Comparison of ENCODE assay signal across 23 mouse cellular contexts in the genomic region with DNA sequence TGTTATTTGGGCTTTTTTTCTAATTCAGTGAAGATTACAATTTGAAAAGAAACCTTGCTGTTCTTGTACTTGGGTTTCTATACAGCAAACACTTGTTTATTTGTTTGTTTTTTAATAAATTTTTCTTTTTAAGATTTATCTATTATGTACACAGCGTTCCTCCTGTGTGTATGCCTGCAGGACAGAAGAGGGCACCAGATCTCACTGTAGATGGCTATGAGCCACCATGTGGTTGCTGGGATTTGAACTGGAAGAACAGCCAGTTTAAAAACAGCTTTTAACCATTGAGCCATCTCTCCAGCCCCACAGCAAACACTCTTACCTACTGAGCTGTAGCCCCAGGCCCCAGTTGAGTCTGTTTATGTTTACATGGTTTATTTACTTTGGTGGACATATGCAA. TPM values are rescaled to one million over a fixed set of nuclear protein-coding genes. Genes with fewer than 3 reads are reported as not detected.
A peak's percentile ranks its signal among the peaks of the same experiment; 100 is the strongest.
DNase-seq lines count a peak whose midpoint lies in the region; ATAC-seq and TF ChIP-seq lines count a peak whose summit lies in the region.
"Had no signal": no experiment of that assay in that cellular context is flagged by ENCODE, and none has a peak within 500 bp of the region (broad histone marks: within the 10 kb centered on the region; RNA-seq: fewer than 3 reads in every experiment).

No protein-coding gene starts in this region.

- 62% methylated on average over 1 of the region's 1 CpGs for WGBS in heart, adult 2 months
- WGBS in heart, embryonic 10.5 days: 73% methylated on average over 1 of the region's 1 CpGs
- 71% methylated on average over 1 of the region's 1 CpGs for WGBS in liver, embryonic 14.5 days (ENCODE audit: insufficient replicate concordance)
- WGBS in liver, embryonic 12.5 days (ENCODE audit: insufficient replicate concordance): 74% methylated on average over 1 of the region's 1 CpGs

- no peaks in the 10 kb centered on the region for H3K79me2 ChIP-seq in heart, adult 2 months (replicated peaks; ENCODE audit: control insufficient read depth, insufficient read depth, low read length)
- no peaks in the 10 kb centered on the region for H3K79me2 ChIP-seq in CH12.LX (replicated peaks; ENCODE audit: control insufficient read depth, extremely low read depth, insufficient read depth, poor library complexity, severe bottlenecking)

- peak; percentile 59 for TF ChIP-seq CTCF in heart, adult 2 months (IDR thresholded peaks at IDR 0.05)
- peak; percentile 45 for TF ChIP-seq CTCF in liver, embryonic 14.5 days (IDR thresholded peaks at IDR 0.05; ENCODE audit: low read depth)
- peak in 1 of 2 experiments; percentile 52; a peak in 2 of 4 replicates for TF ChIP-seq CTCF in CH12.LX (conservative IDR thresholded peaks at IDR 0.05 in 1 of 2, IDR thresholded peaks at IDR 0.05 in 1 of 2; ENCODE audit: low read depth in 2 of 2, low read length in 2 of 2)
- peak; percentile 34; the same call in 1 of the 2 replicates for TF ChIP-seq CTCF in cortical plate, adult 2 months (IDR thresholded peaks at IDR 0.05; ENCODE audit: extremely low read depth, insufficient read depth, low read length)

- DNase-seq in heart, adult 2 months: no peak
- DNase-seq in heart, embryonic 10.5 days (ENCODE audit: low spot score): no peak
- no peak for DNase-seq in liver, embryonic 14.5 days (ENCODE audit: low read depth in 3 of 3, low spot score in 3 of 3)
- DNase-seq in CH12.LX (ENCODE audit: extremely low read depth): no peak
- DNase-seq in frontal cortex, postnatal 10 days (ENCODE audit: low spot score in 2 of 2): no peak
- DNase-seq: adrenal gland, postnatal 10 days; cerebellum, adult 11 months; cerebellum, postnatal 25 days; gastrocnemius, postnatal 36 days; kidney, adult 11 months; kidney, postnatal 10 days; left cerebral cortex, postnatal 4 days; liver had no signal

- TF ChIP-seq EP300 in heart, adult 2 months (IDR thresholded peaks at IDR 0.05; ENCODE audit: insufficient read depth, low read depth, low read length): no peak
- TF ChIP-seq EP300 in liver, embryonic 14.5 days (IDR thresholded peaks at IDR 0.05; ENCODE audit: low read depth): no peak
- no peak for TF ChIP-seq EP300 in CH12.LX (IDR thresholded peaks at IDR 0.05; ENCODE audit: low read length)

- H3K9me3 ChIP-seq in heart, embryonic 10.5 days: no peaks in the 10 kb centered on the region
- H3K9me3 ChIP-seq in liver, embryonic 14.5 days (ENCODE audit: control insufficient read depth, low read length): no peaks in the 10 kb centered on the region
- no peaks in the 10 kb centered on the region for H3K9me3 ChIP-seq in liver, embryonic 12.5 days (replicated peaks)
- no peaks in the 10 kb centered on the region for H3K9me3 ChIP-seq in CH12.LX (replicated peaks; ENCODE audit: low read length)
- H3K9me3 ChIP-seq: embryonic facial prominence, embryonic 10.5 days; forebrain, embryonic 13.5 days; heart, embryonic 12.5 days; lung, embryonic 15.5 days; midbrain, embryonic 12.5 days had no signal

- no peak overlapping the region for H3K4me3 ChIP-seq in heart, adult 2 months
- H3K4me3 ChIP-seq in heart, embryonic 10.5 days: no peak overlapping the region
- no peak overlapping the region for H3K4me3 ChIP-seq in liver, embryonic 14.5 days (ENCODE audit: insufficient read depth in 1 of 2, low read depth in 2 of 2, low read length in 2 of 2)
- no peak overlapping the region for H3K4me3 ChIP-seq in liver, embryonic 12.5 days
- H3K4me3 ChIP-seq in CH12.LX (replicated peaks in 1 of 3; ENCODE audit: low read depth in 2 of 3, low read length in 2 of 3, poor library complexity in 1 of 3): no peak overlapping the region
- no peak overlapping the region for H3K4me3 ChIP-seq in cortical plate, adult 2 months (ENCODE audit: insufficient read depth, low read length)
- H3K4me3 ChIP-seq: embryonic facial prominence, embryonic 10.5 days; forebrain, embryonic 13.5 days; heart, embryonic 12.5 days; lung, embryonic 15.5 days; midbrain, embryonic 12.5 days; myocyte had no signal

- H3K9ac ChIP-seq in heart, adult 2 months (ENCODE audit: low read depth, low read length): no peak overlapping the region
- no peak overlapping the region for H3K9ac ChIP-seq in liver, embryonic 14.5 days (replicated peaks)
- no peak overlapping the region for H3K9ac ChIP-seq in liver, embryonic 12.5 days
- H3K9ac ChIP-seq in CH12.LX (ENCODE audit: insufficient read depth, low read depth): no peak overlapping the region
- H3K9ac ChIP-seq: heart, embryonic 12.5 days; hindbrain, embryonic 14.5 days; lung, embryonic 15.5 days; midbrain, embryonic 12.5 days had no signal

- TF ChIP-seq RAD21 in CH12.LX (IDR thresholded peaks at IDR 0.05; ENCODE audit: low read depth, low read length): peak; percentile 11

- H3K27ac ChIP-seq in heart, adult 2 months: no peak overlapping the region
- H3K27ac ChIP-seq in heart, embryonic 10.5 days: no peak overlapping the region
- no peak overlapping the region for H3K27ac ChIP-seq in liver, embryonic 14.5 days
- no peak overlapping the region for H3K27ac ChIP-seq in liver, embryonic 12.5 days
- no peak overlapping the region for H3K27ac ChIP-seq in CH12.LX (ENCODE audit: insufficient read depth, low read depth)
- no peak overlapping the region for H3K27ac ChIP-seq in cortical plate, adult 2 months (ENCODE audit: insufficient read depth, low read length)
- H3K27ac ChIP-seq: embryonic facial prominence, embryonic 10.5 days; forebrain, embryonic 13.5 days; hindbrain, embryonic 14.5 days; lung, embryonic 15.5 days; midbrain, embryonic 12.5 days had no signal

- no peak for TF ChIP-seq POLR2A in heart, adult 2 months (IDR thresholded peaks at IDR 0.05; ENCODE audit: insufficient read depth, low read depth, low read length)
- TF ChIP-seq POLR2A in CH12.LX (IDR thresholded peaks at IDR 0.05; ENCODE audit: low read depth, low read length): no peak
- TF ChIP-seq POLR2A in cortical plate, adult 2 months (IDR thresholded peaks at IDR 0.05; ENCODE audit: extremely low read depth, insufficient read depth, low read length): no peak

- no peaks in the 10 kb centered on the region for H3K36me3 ChIP-seq in heart, adult 2 months (ENCODE audit: control insufficient read depth, insufficient read depth, low read length)
- peaks cover 100% of the 10 kb centered on the region for H3K36me3 ChIP-seq in heart, embryonic 10.5 days
- peaks cover 70% of the 10 kb centered on the region for H3K36me3 ChIP-seq in liver, embryonic 14.5 days (replicated peaks; ENCODE audit: control insufficient read depth, insufficient read depth, low read depth)
- peaks cover 100% of the 10 kb centered on the region for H3K36me3 ChIP-seq in liver, embryonic 12.5 days
- peaks cover 87 to 98% of the 10 kb centered on the region in 2 experiments for H3K36me3 ChIP-seq in CH12.LX (replicated peaks in 1 of 2; ENCODE audit: control insufficient read depth in 1 of 2, insufficient read depth in 1 of 2, low read length in 1 of 2)

- H3K27me3 ChIP-seq in heart, adult 2 months (ENCODE audit: control insufficient read depth, insufficient read depth, low read length): no peaks in the 10 kb centered on the region
- H3K27me3 ChIP-seq in heart, embryonic 10.5 days (ENCODE audit: insufficient read depth, poor library complexity, severe bottlenecking): no peaks in the 10 kb centered on the region
- no peaks in the 10 kb centered on the region for H3K27me3 ChIP-seq in liver, embryonic 14.5 days (ENCODE audit: control insufficient read depth, insufficient read depth, low read length)
- no peaks in the 10 kb centered on the region for H3K27me3 ChIP-seq in liver, embryonic 12.5 days (replicated peaks)
- no peaks in the 10 kb centered on the region for H3K27me3 ChIP-seq in CH12.LX (replicated peaks)
- H3K27me3 ChIP-seq: forebrain, embryonic 13.5 days; heart, embryonic 12.5 days; lung, embryonic 15.5 days; midbrain, embryonic 12.5 days had no signal

- intact Hi-C loops in heart, adult 2 months (cut with DNase I): no loop called here

- dilution Hi-C loops in CH12.LX (cut with MboI; ENCODE audit: extremely low pct_ligation_motif_present, extremely low pct_unique_long_range_greater_than_20kb, low sequenced_read_pairs): no loop called here

- H3K4me2 ChIP-seq in liver, embryonic 14.5 days (ENCODE audit: low read depth): no peak overlapping the region
- no peak overlapping the region for H3K4me2 ChIP-seq in liver, embryonic 12.5 days
- H3K4me2 ChIP-seq in CH12.LX (ENCODE audit: insufficient read depth, low read depth, poor library complexity, severe bottlenecking): no peak overlapping the region
- H3K4me2 ChIP-seq: forebrain, embryonic 13.5 days; heart, embryonic 12.5 days; hindbrain, embryonic 14.5 days; lung, embryonic 15.5 days; midbrain, embryonic 12.5 days had no signal

- in situ Hi-C loops in CH12.LX (cut with MboI; ENCODE audit: low pct_ligation_motif_present, low pct_unique_long_range_greater_than_20kb, low sequenced_read_pairs): no loop called here

- ATAC-seq in liver, embryonic 14.5 days (ENCODE audit: insufficient read depth): no peak
- ATAC-seq in liver, embryonic 12.5 days: no peak
- ATAC-seq: activated CD4-positive, CD25-positive, alpha-beta regulatory T cell, adult 4 months; forebrain, embryonic 13.5 days had no signal

- peaks cover 3% of the 10 kb centered on the region; the same call in 1 of the 2 replicates for H3K4me1 ChIP-seq in heart, adult 2 months (ENCODE audit: control insufficient read depth, insufficient read depth, low read length)
- 0 out of 2 replicates have a peak, but pooled peaks cover 4% of the 10 kb centered on the region for H3K4me1 ChIP-seq in heart, embryonic 10.5 days
- H3K4me1 ChIP-seq in liver, embryonic 14.5 days (replicated peaks; ENCODE audit: control insufficient read depth in 2 of 2, insufficient read depth in 2 of 2, low read length in 1 of 2): peaks cover 9 to 11% of the 10 kb centered on the region in 2 experiments
- H3K4me1 ChIP-seq in liver, embryonic 12.5 days: peaks cover 16% of the 10 kb centered on the region
- 0 out of 4 replicates have a peak, but pooled peaks cover 0 to 2% of the 10 kb centered on the region in 2 experiments for H3K4me1 ChIP-seq in CH12.LX (ENCODE audit: control insufficient read depth in 1 of 2, insufficient read depth in 2 of 2)
- H3K4me1 ChIP-seq in cortical plate, adult 2 months (ENCODE audit: control insufficient read depth, insufficient read depth, low read length): no peaks in the 10 kb centered on the region
- H3K4me1 ChIP-seq: embryonic facial prominence, embryonic 10.5 days; forebrain, embryonic 13.5 days; lung, embryonic 15.5 days; midbrain, embryonic 12.5 days had no signal

RNA-seq across cellular contexts. Expression of a gene that starts 20.4 kb away (rescaled TPM):
- 1 to 10 TPM; 7.0 to 8.4 TPM for total RNA-seq in heart, adult 2 months (2021)
- 9.4 and 16.0 TPM in 2 replicates for polyA plus RNA-seq in heart, adult 2 months (2012; rRNA removed)
- 29.5 and 31.6 TPM in 2 replicates for polyA plus RNA-seq in heart, embryonic 10.5 days (2016; fragmentation: Nextera tagmentation; extraction: Ambion mirVana)
- 12.4 and 13.5 TPM in 2 replicates for polyA plus RNA-seq in liver, embryonic 14.5 days (2012; rRNA removed)
- polyA plus RNA-seq in liver, embryonic 14.5 days (2014; fragmentation: Nextera tagmentation; extraction: Ambion mirVana): 10.5 and 12.0 TPM in 2 replicates
- polyA plus RNA-seq in liver, embryonic 12.5 days (2016; fragmentation: Nextera tagmentation; extraction: Ambion mirVana): 23.9 and 24.8 TPM in 2 replicates
- 31.1 and 39.2 TPM in 2 replicates for total RNA-seq in CH12.LX (2012; rRNA removed)
- total RNA-seq in CH12.LX (2014; rRNA removed): 21.6 and 23.7 TPM in 2 replicates
- 20.0 and 20.7 TPM in 2 replicates for polyA plus RNA-seq in CH12.LX (2012; ENCODE audit: insufficient read length, low read depth)
- polyA plus RNA-seq in cortical plate, adult 2 months (2012; rRNA removed): 55.9 and 58.0 TPM in 2 replicates

RNA-seq across cellular contexts. Expression of a gene that starts 20.6 kb away (rescaled TPM):
- 10 to 100 TPM; 34.3 to 38.0 TPM for total RNA-seq in heart, adult 2 months (2021)
- 27.8 and 31.4 TPM in 2 replicates for polyA plus RNA-seq in heart, adult 2 months (2012; rRNA removed)
- 34.7 and 34.8 TPM in 2 replicates for polyA plus RNA-seq in heart, embryonic 10.5 days (2016; fragmentation: Nextera tagmentation; extraction: Ambion mirVana)
- polyA plus RNA-seq in liver, embryonic 14.5 days (2012; rRNA removed): 14.1 and 17.3 TPM in 2 replicates
- polyA plus RNA-seq in liver, embryonic 14.5 days (2014; fragmentation: Nextera tagmentation; extraction: Ambion mirVana): 7.5 and 9.9 TPM in 2 replicates
- polyA plus RNA-seq in liver, embryonic 12.5 days (2016; fragmentation: Nextera tagmentation; extraction: Ambion mirVana): 24.4 and 24.7 TPM in 2 replicates
- 22.4 and 23.6 TPM in 2 replicates for total RNA-seq in CH12.LX (2012; rRNA removed)
- total RNA-seq in CH12.LX (2014; rRNA removed): 9.4 and 10.0 TPM in 2 replicates
- 20.1 and 21.4 TPM in 2 replicates for polyA plus RNA-seq in CH12.LX (2012; ENCODE audit: insufficient read length, low read depth)
- polyA plus RNA-seq in cortical plate, adult 2 months (2012; rRNA removed): 105 and 121 TPM in 2 replicates

RNA-seq across cellular contexts. Expression of a gene that starts 28.0 kb away (rescaled TPM):
- total RNA-seq in heart, adult 2 months (2021): 1 to 10 TPM; 7.2 to 8.3 TPM
- 13.6 and 14.9 TPM in 2 replicates for polyA plus RNA-seq in heart, adult 2 months (2012; rRNA removed)
- polyA plus RNA-seq in heart, embryonic 10.5 days (2016; fragmentation: Nextera tagmentation; extraction: Ambion mirVana): 42.7 and 80.5 TPM in 2 replicates
- polyA plus RNA-seq in liver, embryonic 14.5 days (2012; rRNA removed): 5.5 and 6.5 TPM in 2 replicates
- polyA plus RNA-seq in liver, embryonic 14.5 days (2014; fragmentation: Nextera tagmentation; extraction: Ambion mirVana): 3.9 and 4.2 TPM in 2 replicates
- 19.6 and 21.4 TPM in 2 replicates for polyA plus RNA-seq in liver, embryonic 12.5 days (2016; fragmentation: Nextera tagmentation; extraction: Ambion mirVana)
- 12.5 and 14.0 TPM in 2 replicates for total RNA-seq in CH12.LX (2012; rRNA removed)
- total RNA-seq in CH12.LX (2014; rRNA removed): 7.5 and 9.0 TPM in 2 replicates
- 11.8 TPM in 2 replicates for polyA plus RNA-seq in CH12.LX (2012; ENCODE audit: insufficient read length, low read depth)
- polyA plus RNA-seq in cortical plate, adult 2 months (2012; rRNA removed): 11.6 and 22.6 TPM in 2 replicates

RNA-seq across cellular contexts. Expression of a gene that starts 42.5 kb away (rescaled TPM):
- total RNA-seq in heart, adult 2 months (2021): 10 to 100 TPM; 49.6 to 51.6 TPM
- 111 and 128 TPM in 2 replicates for polyA plus RNA-seq in heart, adult 2 months (2012; rRNA removed)
- polyA plus RNA-seq in heart, embryonic 10.5 days (2016; fragmentation: Nextera tagmentation; extraction: Ambion mirVana): 5.8 and 9.5 TPM in 2 replicates
- 14.7 and 16.1 TPM in 2 replicates for polyA plus RNA-seq in liver, embryonic 14.5 days (2012; rRNA removed)
- 3.3 and 4.5 TPM in 2 replicates for polyA plus RNA-seq in liver, embryonic 14.5 days (2014; fragmentation: Nextera tagmentation; extraction: Ambion mirVana)
- polyA plus RNA-seq in liver, embryonic 12.5 days (2016; fragmentation: Nextera tagmentation; extraction: Ambion mirVana): 6.6 and 8.5 TPM in 2 replicates
- total RNA-seq in CH12.LX (2012; rRNA removed): 2.5 and 3.0 TPM in 2 replicates
- total RNA-seq in CH12.LX (2014; rRNA removed): 0.63 and 0.80 TPM in 2 replicates
- 2.9 and 3.4 TPM in 2 replicates for polyA plus RNA-seq in CH12.LX (2012; ENCODE audit: insufficient read length, low read depth)
- 55.9 and 56.8 TPM in 2 replicates for polyA plus RNA-seq in cortical plate, adult 2 months (2012; rRNA removed)

RNA-seq across cellular contexts. Expression of a gene that starts 47.7 kb away (rescaled TPM):
- total RNA-seq in heart, adult 2 months (2021): 10 to 100 TPM; 21.6 to 26.4 TPM
- polyA plus RNA-seq in heart, adult 2 months (2012; rRNA removed): 24.3 and 27.1 TPM in 2 replicates
- 40.5 and 47.5 TPM in 2 replicates for polyA plus RNA-seq in heart, embryonic 10.5 days (2016; fragmentation: Nextera tagmentation; extraction: Ambion mirVana)
- polyA plus RNA-seq in liver, embryonic 14.5 days (2012; rRNA removed): 17.9 and 20.3 TPM in 2 replicates
- polyA plus RNA-seq in liver, embryonic 14.5 days (2014; fragmentation: Nextera tagmentation; extraction: Ambion mirVana): 20.8 and 22.3 TPM in 2 replicates
- polyA plus RNA-seq in liver, embryonic 12.5 days (2016; fragmentation: Nextera tagmentation; extraction: Ambion mirVana): 37.0 and 40.0 TPM in 2 replicates
- 76.6 and 77.3 TPM in 2 replicates for total RNA-seq in CH12.LX (2012; rRNA removed)
- total RNA-seq in CH12.LX (2014; rRNA removed): 58.9 and 64.9 TPM in 2 replicates
- 98.4 and 129 TPM in 2 replicates for polyA plus RNA-seq in CH12.LX (2012; ENCODE audit: insufficient read length, low read depth)
- polyA plus RNA-seq in cortical plate, adult 2 months (2012; rRNA removed): 48.4 and 52.2 TPM in 2 replicates
